Mouse (Mus musculus) midbrain, embryonic 10.5 days (tissue): ENCODE data around the gene Wbp1l. TPM values are rescaled to one million over a fixed set of nuclear protein-coding genes. Genes with fewer than 3 reads are reported as not detected.

Source experiments
- DNase-seq: peaks from one replicate; pipeline ENCODE4 v3.0.0-alpha.2; 2017; ENCODE audit warnings: low spot score
- H3K27ac ChIP-seq: fragments of 300-500 bp; sonication (generic); replicated peaks from 2 replicates; pipeline ENCODE4 v1.5.1; 2016; ENCODE audit warnings: mild to moderate bottlenecking
- H3K27me3 ChIP-seq: fragments of 300-500 bp; sonication (generic); 2 replicates; pipeline ENCODE4 v1.6.1; 2016; ENCODE audit warnings: low read depth, mild to moderate bottlenecking; ENCODE audit not compliant: poor library complexity, severe bottlenecking
- H3K36me3 ChIP-seq: fragments of 300-500 bp; sonication (generic); 2 replicates; pipeline ENCODE4 v1.6.1; 2016; ENCODE audit warnings: mild to moderate bottlenecking, moderate library complexity
- H3K4me1 ChIP-seq: fragments of 300-500 bp; sonication (generic); 2 replicates; pipeline ENCODE4 v1.6.1; 2016
- H3K4me3 ChIP-seq: fragments of 300-500 bp; sonication (generic); 2 replicates; pipeline ENCODE4 v1.5.1; 2016; ENCODE audit warnings: mild to moderate bottlenecking, moderate library complexity
- H3K9me3 ChIP-seq: fragments of 300-500 bp; sonication (generic); replicated peaks from 2 replicates; pipeline ENCODE4 v1.6.1; 2016; ENCODE audit warnings: mild to moderate bottlenecking
- WGBS: fragments of 180-500 bp; shearing (Covaris S2); methylation state at CpG from one replicate; pipeline ENCODE4 v1.1.7; 2016; 5-methylcytosine and 5-hydroxymethylcytosine counted together
- polyA plus RNA-seq: library from polyadenylated mRNA; unstranded; fragments of >200 nt; fragmentation: Nextera tagmentation; extraction: Ambion mirVana; gene quantifications from 2 replicates; pipeline ENCODE4 v1.2.1, GENCODE M21; 2016

Wbp1l gene
- polyA plus RNA-seq, 1 experiment from 2014 or later = 45.7 TPM

DNA sequence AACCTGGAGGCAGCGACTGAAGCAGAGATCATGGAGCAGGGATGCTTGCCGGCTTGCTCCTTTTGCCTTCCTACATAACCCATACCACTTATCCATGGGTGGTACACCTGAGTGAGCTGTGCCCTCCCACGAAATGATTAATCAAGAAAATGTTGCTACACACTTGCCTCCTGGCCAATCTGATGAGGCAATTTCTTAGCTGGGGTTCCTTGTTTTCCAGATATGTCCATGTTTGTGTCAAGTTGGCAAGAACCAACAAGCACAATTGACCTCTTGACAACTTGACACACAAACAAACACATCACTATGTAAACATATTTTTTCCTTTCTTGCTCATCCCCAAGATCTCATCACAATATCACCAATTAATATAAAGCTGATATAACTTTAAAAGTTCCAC lies 76.8 kb downstream of the Wbp1l start:
- Histone ChIP-seq H3K4me3 (no peak overlapping the region), H3K4me1 (0 out of 2 replicates have a peak, but pooled peaks cover 3% of the 10 kb centered on the region), H3K27ac (no peak overlapping the region), H3K36me3 (no peaks in the 10 kb centered on the region), H3K27me3 (peaks cover 7% of the 10 kb centered on the region; the same call in 1 of the 2 replicates), H3K9me3 (no peaks in the 10 kb centered on the region)
- no peak for DNase-seq
- 84% methylated on average over 3 of the region's 3 CpGs for WGBS

DNA sequence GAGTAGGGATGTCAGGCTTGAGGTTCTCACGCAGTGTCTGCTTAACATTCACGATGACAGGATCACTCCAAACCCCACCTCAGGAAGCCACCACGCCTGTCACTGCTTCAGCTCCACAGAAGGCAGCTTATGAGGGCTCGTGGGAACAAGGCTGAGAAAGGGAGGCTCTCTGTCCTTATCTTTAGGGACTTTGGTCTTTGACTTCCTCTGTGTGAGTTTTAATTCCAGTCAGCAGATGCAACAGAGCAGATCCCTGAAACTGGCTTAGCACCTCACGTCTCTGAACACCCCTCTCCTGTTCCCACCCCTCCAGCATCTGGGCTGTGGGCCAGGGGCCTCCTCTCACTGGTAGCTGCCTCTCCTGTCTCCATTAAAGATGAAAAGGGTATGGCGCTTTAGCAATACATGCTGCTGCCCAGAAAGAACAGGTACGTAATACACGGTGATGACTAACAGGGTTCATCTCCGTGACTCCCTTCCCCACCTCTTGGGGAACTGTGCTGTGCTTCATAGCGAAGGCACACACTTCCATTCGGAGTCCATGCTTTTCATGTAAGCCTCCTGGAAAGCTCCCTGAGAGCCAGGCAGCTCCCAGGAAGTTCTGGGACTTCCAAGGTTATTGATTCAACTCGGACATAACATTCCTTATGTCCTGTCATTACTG lies 81.0 kb downstream of the Wbp1l start:
- no peak overlapping the region for H3K4me3 ChIP-seq
- no peaks in the 10 kb centered on the region for H3K36me3 ChIP-seq
- H3K9me3 ChIP-seq = no peaks in the 10 kb centered on the region
- DNase-seq = no peak
- WGBS = 74% methylated on average over 12 of the region's 12 CpGs
- H3K27me3 ChIP-seq = no peaks in the 10 kb centered on the region
- H3K4me1 ChIP-seq = 0 out of 2 replicates have a peak, but pooled peaks cover 3% of the 10 kb centered on the region
- no peak overlapping the region for H3K27ac ChIP-seq

DNA sequence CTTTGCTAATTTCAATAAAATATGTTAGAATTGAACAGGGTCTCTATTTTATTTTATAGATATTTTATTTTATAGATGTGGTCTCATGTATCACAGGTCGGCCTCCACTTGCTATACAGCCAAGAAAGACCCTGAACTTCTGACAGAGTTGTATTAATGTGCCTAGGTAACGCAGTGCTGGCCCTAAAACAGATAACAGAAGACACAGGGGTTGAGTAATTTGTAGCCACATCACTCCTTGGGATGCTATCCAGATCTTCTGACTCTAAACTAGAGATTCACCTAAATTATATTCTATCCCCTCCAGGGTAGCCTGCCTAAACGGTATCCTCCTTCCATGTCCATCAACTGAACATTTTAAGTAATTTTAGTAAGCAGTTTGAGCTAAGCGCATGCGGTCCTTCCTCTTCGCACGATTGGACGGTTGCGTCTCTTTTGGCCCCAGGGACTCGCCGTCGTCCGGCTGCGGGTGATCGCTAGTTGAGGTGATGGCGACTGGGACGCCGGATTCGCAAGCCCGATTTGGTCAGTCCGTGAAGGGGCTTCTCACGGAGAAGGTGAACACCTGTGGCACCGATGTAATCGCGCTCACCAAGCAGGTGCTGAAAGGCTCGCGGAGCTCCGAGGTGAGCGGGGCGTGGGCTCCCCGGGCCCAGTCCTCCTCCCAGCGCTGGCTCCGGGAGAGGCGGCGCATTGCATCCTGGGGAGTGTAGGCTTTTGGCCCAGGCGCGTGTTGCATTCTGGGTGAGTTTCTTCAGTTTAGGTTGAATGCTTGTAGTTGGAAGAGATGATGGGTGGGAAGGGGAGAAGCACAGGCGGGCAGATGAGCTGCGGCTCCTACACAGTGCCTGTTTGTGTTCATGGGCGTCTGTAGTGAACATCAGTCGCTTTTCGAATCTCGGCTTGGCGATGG lies 90.8 kb downstream of the Wbp1l start, which contains the start of gene Borcs7:
Gene Borcs7 (plus strand): TSS at position 447 of the 913 bp plus-strand sequence.
- peak; percentile 88 for DNase-seq
- Histone ChIP-seq H3K27me3 (no peaks in the 10 kb centered on the region), H3K4me3 (peak within 1 kb of the TSS; percentile 75), H3K27ac (peak within 1 kb of the TSS; percentile 96), H3K36me3 (peaks cover 6% of the 10 kb centered on the region), H3K4me1 (peaks cover 15% of the 10 kb centered on the region), H3K9me3 (no peaks in the 10 kb centered on the region)
- 3% methylated on average over 44 of the region's 44 CpGs for WGBS

GRCm38 (mm10) chr19:46690387-46690786 lies 91.5 kb downstream of the Wbp1l start:
- H3K4me1 ChIP-seq = peaks cover 15% of the 10 kb centered on the region
- peak overlapping the region; percentile 96 for H3K27ac ChIP-seq
- WGBS = 80% methylated on average over 11 of the region's 11 CpGs
- DNase-seq = no peak
- no peaks in the 10 kb centered on the region for H3K27me3 ChIP-seq
- peaks cover 13% of the 10 kb centered on the region for H3K36me3 ChIP-seq
- H3K9me3 ChIP-seq = no peaks in the 10 kb centered on the region
- peak overlapping the region; percentile 75 for H3K4me3 ChIP-seq

DNA sequence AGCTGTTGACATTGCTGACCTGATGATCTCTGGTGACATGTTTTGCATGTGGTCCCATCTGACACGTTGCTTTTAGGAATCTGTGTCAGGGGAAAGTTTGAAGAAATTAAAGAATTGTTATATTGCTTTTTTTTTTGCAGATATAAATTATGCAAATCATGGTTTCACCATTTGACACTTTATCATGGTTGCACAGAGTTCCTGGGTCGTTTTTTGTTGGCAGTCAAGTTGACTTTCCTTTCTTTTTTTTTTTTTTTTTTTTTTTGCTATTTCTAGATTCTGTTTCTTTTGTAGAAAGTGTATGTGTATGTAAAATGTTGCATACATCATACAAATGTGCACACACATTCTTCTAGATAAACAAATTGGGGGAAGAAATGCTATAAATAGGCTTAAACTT lies 92.2 kb downstream of the Wbp1l start:
- Histone ChIP-seq H3K4me1 (peaks cover 15% of the 10 kb centered on the region), H3K27ac (no peak overlapping the region), H3K27me3 (no peaks in the 10 kb centered on the region), H3K9me3 (no peaks in the 10 kb centered on the region), H3K36me3 (peaks cover 13% of the 10 kb centered on the region), H3K4me3 (no peak overlapping the region)
- 82% methylated on average over 2 of the region's 2 CpGs for WGBS
- no peak for DNase-seq

GRCm38 (mm10) chr19:46693146-46693545 lies 94.3 kb downstream of the Wbp1l start:
- H3K9me3 ChIP-seq = no peaks in the 10 kb centered on the region
- no peak overlapping the region for H3K27ac ChIP-seq
- H3K27me3 ChIP-seq = no peaks in the 10 kb centered on the region
- 83% methylated on average over 4 of the region's 4 CpGs for WGBS
- peaks cover 20% of the 10 kb centered on the region for H3K4me1 ChIP-seq
- no peak overlapping the region for H3K4me3 ChIP-seq
- peaks cover 21% of the 10 kb centered on the region for H3K36me3 ChIP-seq
- no peak for DNase-seq

DNA sequence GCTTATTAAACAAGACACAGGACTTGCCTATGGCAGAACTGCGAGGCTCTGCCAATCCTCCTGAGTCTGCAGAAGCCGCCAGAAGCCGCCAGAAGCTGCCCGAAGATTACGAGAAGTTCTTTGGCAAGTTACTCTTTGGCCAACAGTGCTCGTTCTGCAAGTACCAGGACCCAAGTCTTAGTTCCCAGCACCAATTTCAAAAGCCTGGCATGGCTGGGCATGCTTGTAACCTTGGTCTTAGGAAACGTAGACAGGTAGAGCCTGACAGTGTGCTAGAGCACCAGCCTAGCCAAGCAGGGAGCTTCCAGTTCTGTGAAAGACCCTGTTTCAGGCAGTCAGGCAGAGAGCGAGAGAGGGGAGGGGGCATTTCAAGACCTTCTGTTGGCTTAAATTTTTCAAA lies 97.6 kb downstream of the Wbp1l start:
- H3K27ac ChIP-seq = no peak overlapping the region

GRCm38 (mm10) chr19:46696943-46697342 lies 98.1 kb downstream of the Wbp1l start:
- WGBS = 92% methylated on average over 7 of the region's 7 CpGs
- Histone ChIP-seq H3K27ac (no peak overlapping the region), H3K4me1 (peaks cover 9% of the 10 kb centered on the region)

More for the DNA sequence above, 97.6 kb downstream of the Wbp1l start:
- Histone ChIP-seq H3K9me3 (no peaks in the 10 kb centered on the region), H3K27me3 (no peaks in the 10 kb centered on the region), H3K4me1 (peaks cover 9% of the 10 kb centered on the region), H3K36me3 (peaks cover 32% of the 10 kb centered on the region), H3K4me3 (no peak overlapping the region)
- WGBS = 91% methylated on average over 8 of the region's 8 CpGs
- no peak for DNase-seq

GRCm38 (mm10) chr19:46697840-46698517 lies 99.1 kb downstream of the Wbp1l start:
- Histone ChIP-seq H3K36me3 (peaks cover 38% of the 10 kb centered on the region), H3K27ac (0 out of 2 replicates have a peak overlapping the region, but pooled peaks have one; percentile 33), H3K27me3 (no peaks in the 10 kb centered on the region), H3K4me1 (peaks cover 9% of the 10 kb centered on the region), H3K9me3 (no peaks in the 10 kb centered on the region), H3K4me3 (no peak overlapping the region)
- no peak for DNase-seq
- 52% methylated on average over 19 of the region's 19 CpGs for WGBS

More at GRCm38 (mm10) chr19:46696943-46697342, 98.1 kb downstream of the Wbp1l start:
- Histone ChIP-seq H3K4me3 (no peak overlapping the region), H3K9me3 (no peaks in the 10 kb centered on the region), H3K27me3 (no peaks in the 10 kb centered on the region), H3K36me3 (peaks cover 37% of the 10 kb centered on the region)
- no peak for DNase-seq

DNA sequence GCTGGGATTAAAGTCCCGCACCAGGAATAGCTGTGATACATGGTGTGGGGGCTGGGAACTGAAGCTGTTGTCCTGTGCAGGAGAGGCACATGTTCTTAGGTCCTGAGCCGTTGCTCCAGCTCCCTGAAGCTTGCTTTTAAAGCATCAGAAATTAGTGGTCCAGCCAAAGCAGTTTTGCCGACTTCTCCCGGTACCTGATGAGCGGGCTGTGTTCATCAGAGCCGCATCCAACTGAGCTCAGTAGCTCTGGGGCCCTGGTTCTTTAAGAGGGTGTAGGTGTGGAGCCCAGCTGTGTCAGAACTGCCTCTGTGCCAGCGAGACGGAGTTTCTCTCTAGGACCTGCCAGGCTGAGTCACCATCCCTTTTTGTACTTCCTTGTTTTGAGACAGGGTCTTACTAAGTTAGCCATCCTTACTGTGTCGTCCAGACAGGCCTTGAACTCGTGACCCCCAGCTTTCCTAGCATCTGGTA lies 100.2 kb downstream of the Wbp1l start:
- peaks cover 38% of the 10 kb centered on the region for H3K36me3 ChIP-seq
- H3K27ac ChIP-seq = no peak overlapping the region
- WGBS = 81% methylated on average over 10 of the region's 10 CpGs
- no peaks in the 10 kb centered on the region for H3K9me3 ChIP-seq
- DNase-seq = no peak
- 0 out of 2 replicates have a peak, but pooled peaks cover 4% of the 10 kb centered on the region for H3K27me3 ChIP-seq
- no peak overlapping the region for H3K4me3 ChIP-seq
- H3K4me1 ChIP-seq = peaks cover 9% of the 10 kb centered on the region

DNA sequence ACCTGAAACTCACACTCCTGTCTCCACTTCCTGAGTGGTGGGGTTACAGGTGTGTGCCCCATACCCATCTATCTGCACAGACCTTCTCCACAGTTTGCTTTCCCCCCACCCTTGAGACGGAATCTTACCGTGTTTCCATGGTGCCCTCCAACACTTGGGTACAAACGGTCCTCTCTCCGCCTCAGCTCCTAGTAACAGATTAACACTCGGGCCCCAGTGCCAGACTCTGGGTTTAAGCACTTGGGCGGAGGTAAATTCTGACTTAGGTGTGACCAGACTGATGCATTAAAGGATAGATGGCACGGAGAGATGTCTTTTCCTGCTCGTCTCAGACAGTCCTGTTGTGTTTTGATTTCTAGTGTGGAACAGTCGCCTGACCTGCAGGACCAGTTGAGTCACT lies 102.3 kb downstream of the Wbp1l start:
- Histone ChIP-seq H3K27ac (no peak overlapping the region), H3K36me3 (peaks cover 25% of the 10 kb centered on the region), H3K4me1 (peaks cover 9% of the 10 kb centered on the region), H3K9me3 (no peaks in the 10 kb centered on the region), H3K4me3 (no peak overlapping the region), H3K27me3 (peaks cover 15% of the 10 kb centered on the region)
- 89% methylated on average over 9 of the region's 9 CpGs for WGBS
- DNase-seq = no peak

GRCm38 (mm10) chr19:46705779-46706495 lies 107.1 kb downstream of the Wbp1l start:
- WGBS = 69% methylated on average over 7 of the region's 7 CpGs
- no peak for DNase-seq
- Histone ChIP-seq H3K27ac (no peak overlapping the region), H3K4me3 (no peak overlapping the region), H3K36me3 (peaks cover 21% of the 10 kb centered on the region), H3K4me1 (peaks cover 16% of the 10 kb centered on the region), H3K27me3 (peaks cover 15% of the 10 kb centered on the region), H3K9me3 (no peaks in the 10 kb centered on the region)
